Comparison of ENCODE assay signal across 8 mouse cellular contexts in genomic region chr10:43557630-43558165, GRCm38 (mm10).
"Had no signal": no experiment of that assay in that cellular context is flagged by ENCODE, and none has a peak within 500 bp of the region (broad histone marks: within the 10 kb centered on the region; RNA-seq: fewer than 3 reads in every experiment).

No protein-coding gene starts in this region.

- ATAC-seq: intestine, embryonic 16.5 days; liver, postnatal 0 days had no signal

- DNase-seq: kidney, adult 2 months; kidney, postnatal 25 days; liver, postnatal 0 days; midbrain, embryonic 14.5 days; retina, postnatal 1 day; right cerebral cortex, postnatal 4 days; spleen, adult 18-20 months had no signal
